Mouse (Mus musculus) forelimb bud, embryonic 11.5 days (tissue): ENCODE measurements around the gene Slfn8.
"Not testable (repeated sequence)": the region's sequence is repeated elsewhere in the genome, so short reads cannot be mapped to it uniquely, and the experiment has no call there.

ENCODE experiments used
- DNase-seq: peaks from one replicate; pipeline ENCODE4 v3.0.0-alpha.2; 2012; ENCODE audit warnings: low read depth, low spot score

Slfn8 gene

GRCm38 (mm10) chr11:83020621-83021020 lies at the start of gene Slfn8:
Slfn8 (minus strand) TSS chr11:83020810.
- no peak for DNase-seq

- DNase-seq = no peak
These were observed 47.5 kb upstream of the Slfn8 start for GRCm38 (mm10) chr11:83067982-83068694.

- no peak for DNase-seq
These were observed 46.3 kb upstream of the Slfn8 start for GRCm38 (mm10) chr11:83066640-83067531.

- no peak for DNase-seq
These were observed 45.1 kb upstream of the Slfn8 start for GRCm38 (mm10) chr11:83065441-83066344.

GRCm38 (mm10) chr11:83064946-83065345 lies 44.3 kb upstream of the Slfn8 start, which contains the start of gene Slfn2:
Slfn2 (plus strand) TSS chr11:83065112.
- DNase-seq = no peak

GRCm38 (mm10) chr11:83063941-83064349 lies 43.3 kb upstream of the Slfn8 start:
- no peak for DNase-seq

- no peak for DNase-seq
These were observed 42.5 kb upstream of the Slfn8 start for GRCm38 (mm10) chr11:83063126-83063525.

GRCm38 (mm10) chr11:83061806-83062205 lies 41.2 kb upstream of the Slfn8 start:
- no peak for DNase-seq

- DNase-seq = no peak
These were observed 39.9 kb upstream of the Slfn8 start for GRCm38 (mm10) chr11:83060412-83061020.

GRCm38 (mm10) chr11:83057863-83058262 lies 37.3 kb upstream of the Slfn8 start:
- DNase-seq = peak; percentile 46

- DNase-seq = no peak
These were observed 25.0 kb upstream of the Slfn8 start for GRCm38 (mm10) chr11:83045642-83046041.

GRCm38 (mm10) chr11:83043891-83044290 lies 23.3 kb upstream of the Slfn8 start:
- DNase-seq = no peak

GRCm38 (mm10) chr11:83041000-83041399 lies 20.4 kb upstream of the Slfn8 start:
- no peak for DNase-seq

GRCm38 (mm10) chr11:83040325-83040724 lies 19.7 kb upstream of the Slfn8 start:
- DNase-seq = no peak

GRCm38 (mm10) chr11:83039796-83040195 lies 19.2 kb upstream of the Slfn8 start:
- DNase-seq = no peak

GRCm38 (mm10) chr11:83039156-83039555 lies 18.5 kb upstream of the Slfn8 start:
- no peak for DNase-seq

GRCm38 (mm10) chr11:83038686-83039085 lies 18.1 kb upstream of the Slfn8 start:
- DNase-seq = not testable (repeated sequence)

- DNase-seq = not testable (repeated sequence)
These were observed 770 bp downstream of the Slfn8 start for GRCm38 (mm10) chr11:83019561-83020519.

GRCm38 (mm10) chr11:83016093-83016492 lies 4.5 kb downstream of the Slfn8 start:
- no peak for DNase-seq

GRCm38 (mm10) chr11:83013356-83013755 lies 7.3 kb downstream of the Slfn8 start:
- DNase-seq = no peak
